Mouse (Mus musculus) brain, embryonic 14.5 days (tissue): ENCODE measurements around the gene Nln.

Source experiments
- CTCF ChIP-seq: fragments of 200-500 bp; IDR thresholded peaks from 2 replicates; pipeline ENCODE4 v1.5.1; 2012; ENCODE audit warnings: inconsistent platforms, mild to moderate bottlenecking, moderate library complexity, borderline replicate concordance; ENCODE audit not compliant: insufficient read depth, insufficient read length; ENCODE audit errors: extremely low read depth
- POLR2A ChIP-seq: fragments of 200-500 bp; IDR thresholded peaks from 2 replicates; pipeline ENCODE4 v1.6.1; 2012; ENCODE audit warnings: mild to moderate bottlenecking, inconsistent platforms, borderline replicate concordance; ENCODE audit not compliant: poor library complexity, insufficient read depth, insufficient read length, severe bottlenecking; ENCODE audit errors: extremely low read depth

DNA sequence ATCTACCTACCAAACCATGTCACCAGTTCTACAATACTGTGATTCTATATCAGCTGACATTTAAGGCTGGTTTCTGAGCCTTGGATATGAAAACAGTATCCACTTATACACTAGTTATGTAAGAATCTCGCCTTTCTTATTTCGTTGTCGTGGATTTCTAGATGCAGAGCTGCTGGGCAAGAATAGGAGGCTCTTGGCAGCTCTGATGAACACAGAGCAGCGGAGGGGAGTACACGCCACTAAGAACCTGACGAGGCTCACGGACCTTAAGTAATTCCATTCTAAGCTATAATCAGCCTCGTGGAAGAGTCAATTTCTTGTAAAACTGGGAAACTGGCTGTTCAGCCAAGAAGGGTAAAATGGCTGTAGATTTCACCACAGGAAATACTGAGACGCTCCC lies 37.1 kb downstream of the Nln start:
- TF ChIP-seq POLR2A (no peak), CTCF (no peak)
